Mouse (Mus musculus) midbrain, embryonic 10.5 days (tissue): ENCODE measurements around the gene Spata13. TPM values are rescaled to one million over a fixed set of nuclear protein-coding genes. Genes with fewer than 3 reads are reported as not detected.

Experiments
- DNase-seq: peaks from one replicate; pipeline ENCODE4 v3.0.0-alpha.2; 2017; ENCODE audit warnings: low spot score
- H3K27ac ChIP-seq: fragments of 300-500 bp; sonication (generic); replicated peaks from 2 replicates; pipeline ENCODE4 v1.5.1; 2016; ENCODE audit warnings: mild to moderate bottlenecking
- H3K27me3 ChIP-seq: fragments of 300-500 bp; sonication (generic); 2 replicates; pipeline ENCODE4 v1.6.1; 2016; ENCODE audit warnings: low read depth, mild to moderate bottlenecking; ENCODE audit not compliant: poor library complexity, severe bottlenecking
- H3K36me3 ChIP-seq: fragments of 300-500 bp; sonication (generic); 2 replicates; pipeline ENCODE4 v1.6.1; 2016; ENCODE audit warnings: mild to moderate bottlenecking, moderate library complexity
- H3K4me1 ChIP-seq: fragments of 300-500 bp; sonication (generic); 2 replicates; pipeline ENCODE4 v1.6.1; 2016
- H3K4me3 ChIP-seq: fragments of 300-500 bp; sonication (generic); 2 replicates; pipeline ENCODE4 v1.5.1; 2016; ENCODE audit warnings: mild to moderate bottlenecking, moderate library complexity
- H3K9me3 ChIP-seq: fragments of 300-500 bp; sonication (generic); replicated peaks from 2 replicates; pipeline ENCODE4 v1.6.1; 2016; ENCODE audit warnings: mild to moderate bottlenecking
- WGBS: fragments of 180-500 bp; shearing (Covaris S2); methylation state at CpG from one replicate; pipeline ENCODE4 v1.1.7; 2016; 5-methylcytosine and 5-hydroxymethylcytosine counted together
- polyA plus RNA-seq: library from polyadenylated mRNA; unstranded; fragments of >200 nt; fragmentation: Nextera tagmentation; extraction: Ambion mirVana; gene quantifications from 2 replicates; pipeline ENCODE4 v1.2.1, GENCODE M21; 2016

The Spata13 gene
- polyA plus RNA-seq, 1 experiment from 2014 or later = 67.9 TPM

DNA sequence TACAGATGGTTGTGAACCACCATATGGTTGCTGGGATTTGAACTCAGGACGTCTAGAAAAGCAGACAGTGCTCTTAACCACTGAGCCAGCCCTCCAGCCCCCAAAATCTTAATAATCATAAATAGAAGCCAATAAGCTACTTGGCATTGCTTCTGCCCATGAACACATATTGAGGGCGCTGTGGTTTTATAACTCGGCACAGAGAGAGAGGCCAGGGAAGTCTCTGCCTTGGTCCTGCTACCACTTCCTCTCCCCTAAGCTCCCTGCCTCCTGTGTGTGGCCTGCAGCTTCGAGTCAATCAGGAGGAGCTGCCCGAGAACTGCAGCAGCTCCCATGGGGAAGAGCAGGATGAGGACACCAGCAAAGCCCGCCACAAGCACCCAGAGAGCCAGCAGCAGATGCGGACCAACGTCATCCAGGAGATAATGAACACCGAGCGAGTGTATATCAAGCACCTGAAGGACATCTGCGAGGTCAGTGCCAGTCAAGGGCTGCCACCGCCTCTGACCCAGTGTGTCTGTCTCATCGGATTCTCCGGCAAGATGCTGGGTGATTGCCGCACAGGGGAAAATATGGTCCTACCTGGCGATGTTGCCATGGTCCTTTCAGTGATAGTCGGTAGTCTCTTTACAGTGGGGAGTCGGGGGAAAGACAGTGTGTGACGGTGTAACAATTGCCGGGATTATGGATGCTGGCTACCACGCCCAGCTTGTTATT is 113.5 kb downstream of the Spata13 start:
- no peaks in the 10 kb centered on the region for H3K27me3 ChIP-seq
- no peak overlapping the region for H3K4me3 ChIP-seq
- no peaks in the 10 kb centered on the region for H3K4me1 ChIP-seq
- WGBS = 92% methylated on average over 21 of the region's 21 CpGs
- peaks cover 98% of the 10 kb centered on the region for H3K36me3 ChIP-seq
- H3K27ac ChIP-seq = no peak overlapping the region
- no peak for DNase-seq
- no peaks in the 10 kb centered on the region for H3K9me3 ChIP-seq

GRCm38 (mm10) chr14:60749880-60750279 is 116.1 kb downstream of the Spata13 start:
- no peak for DNase-seq
- Histone ChIP-seq H3K4me1 (no peaks in the 10 kb centered on the region), H3K4me3 (no peak overlapping the region), H3K27ac (no peak overlapping the region), H3K36me3 (peaks cover 97% of the 10 kb centered on the region), H3K9me3 (no peaks in the 10 kb centered on the region), H3K27me3 (no peaks in the 10 kb centered on the region)
- 91% methylated on average over 12 of the region's 12 CpGs for WGBS

- Histone ChIP-seq H3K27ac (no peak overlapping the region), H3K4me1 (no peaks in the 10 kb centered on the region), H3K36me3 (peaks cover 97% of the 10 kb centered on the region), H3K27me3 (no peaks in the 10 kb centered on the region), H3K9me3 (no peaks in the 10 kb centered on the region), H3K4me3 (no peak overlapping the region)
- 91% methylated on average over 16 of the region's 16 CpGs for WGBS
- no peak for DNase-seq
These were observed 117.8 kb downstream of the Spata13 start for GRCm38 (mm10) chr14:60751581-60751980.

DNA sequence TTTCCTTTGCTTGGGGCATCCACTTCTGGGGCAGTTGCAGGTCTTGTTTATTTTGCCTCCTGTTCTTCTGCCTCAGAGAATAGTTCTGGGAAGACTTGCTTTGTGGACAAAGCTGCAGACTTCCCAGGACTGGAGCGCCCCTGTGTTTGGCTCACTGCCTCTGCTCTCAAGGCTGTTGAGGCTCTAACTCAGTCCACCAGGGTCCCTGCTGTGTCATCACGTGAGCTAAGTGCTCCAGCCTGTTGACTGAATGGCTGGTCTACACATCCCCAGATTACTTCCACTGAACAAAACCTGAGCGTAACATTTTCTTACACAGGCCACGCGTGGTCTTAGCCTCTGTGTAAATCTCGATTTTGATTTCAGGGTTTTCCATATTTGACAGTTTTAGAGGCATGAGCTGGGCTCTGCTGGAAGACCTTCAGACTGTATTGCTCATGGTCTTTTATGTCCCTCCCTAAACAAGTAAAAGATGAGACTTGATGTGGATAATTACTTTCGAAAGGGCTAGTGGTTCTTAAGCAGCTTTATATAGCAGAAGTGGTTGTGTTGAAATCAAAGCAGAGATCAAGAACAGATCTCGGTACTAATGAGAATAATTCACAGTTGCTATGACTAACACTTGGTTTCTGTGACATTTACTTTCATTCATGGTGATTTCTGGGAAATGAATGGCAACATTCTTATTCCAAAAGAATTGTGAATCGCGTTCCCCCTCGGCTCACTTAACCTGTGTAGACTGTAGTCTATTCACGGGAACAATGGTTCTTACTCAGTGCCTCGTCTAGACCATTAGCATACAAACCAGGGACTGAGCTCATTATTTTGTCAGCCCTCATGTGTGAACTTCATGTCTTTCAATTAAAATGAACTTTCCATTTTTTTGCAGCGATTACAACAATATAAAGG is 119.3 kb downstream of the Spata13 start:
- Histone ChIP-seq H3K27ac (no peak overlapping the region), H3K27me3 (no peaks in the 10 kb centered on the region), H3K9me3 (no peaks in the 10 kb centered on the region), H3K36me3 (peaks cover 97% of the 10 kb centered on the region), H3K4me1 (no peaks in the 10 kb centered on the region), H3K4me3 (no peak overlapping the region)
- WGBS = 86% methylated on average over 14 of the region's 14 CpGs
- no peak for DNase-seq

- WGBS = 97% methylated on average over 10 of the region's 10 CpGs
- Histone ChIP-seq H3K27me3 (no peaks in the 10 kb centered on the region), H3K27ac (no peak overlapping the region), H3K36me3 (peaks cover 97% of the 10 kb centered on the region), H3K4me3 (no peak overlapping the region), H3K9me3 (no peaks in the 10 kb centered on the region), H3K4me1 (no peaks in the 10 kb centered on the region)
- DNase-seq = no peak
These were observed 120.0 kb downstream of the Spata13 start for GRCm38 (mm10) chr14:60753801-60754126.

DNA sequence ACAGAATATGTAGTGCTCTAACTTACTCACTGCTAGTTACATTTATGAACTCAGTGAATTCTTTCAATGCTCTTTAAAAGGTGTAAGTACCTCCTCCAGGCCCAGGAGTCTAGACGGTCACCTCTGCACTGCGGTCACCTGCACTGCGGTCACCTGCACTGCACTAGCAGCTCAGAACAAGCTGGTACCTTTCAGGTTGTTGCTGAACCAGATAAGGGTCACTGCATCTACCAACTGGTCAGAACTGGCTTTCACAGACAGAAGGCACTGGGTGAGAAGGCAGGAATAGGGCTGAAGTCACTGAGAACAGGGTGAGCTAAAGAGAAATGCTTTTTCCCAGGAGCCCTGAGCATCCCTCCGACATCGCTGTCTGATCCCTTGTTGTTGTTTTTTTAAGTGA is 120.9 kb downstream of the Spata13 start:
- H3K27me3 ChIP-seq = no peaks in the 10 kb centered on the region
- no peak for DNase-seq
- H3K9me3 ChIP-seq = no peaks in the 10 kb centered on the region
- no peak overlapping the region for H3K27ac ChIP-seq
- no peaks in the 10 kb centered on the region for H3K4me1 ChIP-seq
- peaks cover 97% of the 10 kb centered on the region for H3K36me3 ChIP-seq
- 96% methylated on average over 5 of the region's 5 CpGs for WGBS
- no peak overlapping the region for H3K4me3 ChIP-seq

- Histone ChIP-seq H3K9me3 (no peaks in the 10 kb centered on the region), H3K27ac (no peak overlapping the region), H3K4me3 (no peak overlapping the region), H3K27me3 (no peaks in the 10 kb centered on the region), H3K4me1 (no peaks in the 10 kb centered on the region), H3K36me3 (peaks cover 97% of the 10 kb centered on the region)
- WGBS = 92% methylated on average over 15 of the region's 15 CpGs
- DNase-seq = no peak
These were observed 122.5 kb downstream of the Spata13 start for GRCm38 (mm10) chr14:60756271-60756670.

- WGBS = 93% methylated on average over 8 of the region's 8 CpGs
These were observed 123.5 kb downstream of the Spata13 start for GRCm38 (mm10) chr14:60757265-60757664.

GRCm38 (mm10) chr14:60757722-60758121 is 123.9 kb downstream of the Spata13 start:
- Histone ChIP-seq H3K27ac (no peak overlapping the region), H3K36me3 (peaks cover 100% of the 10 kb centered on the region), H3K9me3 (no peaks in the 10 kb centered on the region), H3K27me3 (no peaks in the 10 kb centered on the region), H3K4me3 (no peak overlapping the region), H3K4me1 (no peaks in the 10 kb centered on the region)
- DNase-seq = no peak
- 94% methylated on average over 7 of the region's 7 CpGs for WGBS

More at GRCm38 (mm10) chr14:60757265-60757664, 123.5 kb downstream of the Spata13 start:
- Histone ChIP-seq H3K27me3 (no peaks in the 10 kb centered on the region), H3K27ac (no peak overlapping the region), H3K4me1 (no peaks in the 10 kb centered on the region), H3K9me3 (no peaks in the 10 kb centered on the region), H3K4me3 (no peak overlapping the region), H3K36me3 (peaks cover 97% of the 10 kb centered on the region)
- no peak for DNase-seq

DNA sequence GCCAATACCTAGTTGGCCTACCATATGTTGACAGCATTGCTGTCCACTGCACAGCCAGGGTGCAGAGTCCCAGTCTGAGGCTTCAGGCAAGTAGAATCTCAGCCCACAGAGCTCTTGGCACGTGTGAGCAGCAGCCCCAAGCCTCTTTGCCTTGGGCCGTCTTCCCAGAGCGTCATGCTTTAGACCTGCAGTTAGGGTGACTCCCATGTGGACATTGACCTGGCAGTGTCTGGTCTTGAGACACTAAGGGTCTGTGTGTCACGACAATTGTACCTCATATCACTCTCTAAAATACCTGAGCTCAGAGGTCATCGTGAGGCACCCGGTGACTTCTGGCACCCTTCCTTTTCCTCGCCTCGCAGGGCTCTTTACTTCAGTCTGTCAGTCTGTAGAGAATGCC is 125.3 kb downstream of the Spata13 start:
- H3K27me3 ChIP-seq = no peaks in the 10 kb centered on the region
- H3K4me3 ChIP-seq = no peak overlapping the region
- H3K27ac ChIP-seq = no peak overlapping the region
- peaks cover 100% of the 10 kb centered on the region for H3K36me3 ChIP-seq
- WGBS = 93% methylated on average over 8 of the region's 8 CpGs
- DNase-seq = no peak
- H3K9me3 ChIP-seq = no peaks in the 10 kb centered on the region
- no peaks in the 10 kb centered on the region for H3K4me1 ChIP-seq

DNA sequence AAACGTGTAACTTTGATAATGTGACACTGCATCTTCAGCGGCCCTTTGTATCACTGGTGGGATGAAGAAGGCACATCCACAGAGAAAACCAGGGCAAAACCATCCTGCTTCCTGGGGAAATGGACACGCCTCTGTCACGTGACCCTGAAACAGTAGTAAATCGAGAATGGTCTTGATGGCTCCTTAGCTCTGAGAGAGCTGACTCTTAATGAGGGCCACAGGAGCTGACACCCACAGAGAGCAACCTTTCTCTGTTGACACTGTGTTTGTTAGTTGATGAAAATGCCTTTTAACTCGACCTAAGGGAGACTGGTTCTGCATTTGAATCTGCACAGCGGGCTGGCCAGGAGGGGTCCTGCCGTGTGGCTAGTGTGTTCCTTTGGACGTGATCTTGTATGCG is 128.0 kb downstream of the Spata13 start:
- WGBS = 78% methylated on average over 10 of the region's 10 CpGs
- H3K4me1 ChIP-seq = peaks cover 11% of the 10 kb centered on the region
- H3K27me3 ChIP-seq = no peaks in the 10 kb centered on the region
- H3K27ac ChIP-seq = no peak overlapping the region
- no peak for DNase-seq
- H3K36me3 ChIP-seq = peaks cover 78% of the 10 kb centered on the region
- no peaks in the 10 kb centered on the region for H3K9me3 ChIP-seq
- H3K4me3 ChIP-seq = no peak overlapping the region

- H3K36me3 ChIP-seq = peaks cover 69% of the 10 kb centered on the region
- no peaks in the 10 kb centered on the region for H3K9me3 ChIP-seq
These were observed 129.0 kb downstream of the Spata13 start for GRCm38 (mm10) chr14:60762754-60763153.

GRCm38 (mm10) chr14:60763746-60764145 is 129.9 kb downstream of the Spata13 start:
- no peaks in the 10 kb centered on the region for H3K27me3 ChIP-seq
- peaks cover 59% of the 10 kb centered on the region for H3K36me3 ChIP-seq
- H3K4me3 ChIP-seq = no peak overlapping the region
- WGBS = 92% methylated on average over 5 of the region's 5 CpGs
- H3K4me1 ChIP-seq = peaks cover 11% of the 10 kb centered on the region
- no peaks in the 10 kb centered on the region for H3K9me3 ChIP-seq
- DNase-seq = no peak
- H3K27ac ChIP-seq = no peak overlapping the region

More at GRCm38 (mm10) chr14:60762754-60763153, 129.0 kb downstream of the Spata13 start:
- H3K27me3 ChIP-seq = no peaks in the 10 kb centered on the region
- DNase-seq = no peak
- H3K27ac ChIP-seq = no peak overlapping the region
- WGBS = 89% methylated on average over 7 of the region's 7 CpGs
- peaks cover 11% of the 10 kb centered on the region for H3K4me1 ChIP-seq
- no peak overlapping the region for H3K4me3 ChIP-seq
